14 mouse cellular contexts compared by ENCODE assay signal in genomic region chr1:193334546-193334945, GRCm38 (mm10). TPM values are rescaled to one million over a fixed set of nuclear protein-coding genes. Genes with fewer than 3 reads are reported as not detected.
DNase-seq lines count a peak whose midpoint lies in the region; ATAC-seq and TF ChIP-seq lines count a peak whose summit lies in the region.
"Had no signal": no experiment of that assay in that cellular context is flagged by ENCODE, and none has a peak within 500 bp of the region (broad histone marks: within the 10 kb centered on the region; RNA-seq: fewer than 3 reads in every experiment).

No protein-coding gene starts in this region.

- no peak overlapping the region for H3K4me3 ChIP-seq in heart, adult 2 months
- H3K4me3 ChIP-seq in heart, postnatal 0 days (ENCODE audit: low read depth, low read length): no peak overlapping the region
- H3K4me3 ChIP-seq: limb, embryonic 12.5 days had no signal

- intact Hi-C loops in heart, adult 2 months (cut with DNase I): no loop called here

- H3K9me3 ChIP-seq in heart, postnatal 0 days (replicated peaks; ENCODE audit: control insufficient read depth, low read length): no peaks in the 10 kb centered on the region
- H3K9me3 ChIP-seq: limb, embryonic 12.5 days had no signal

- no peak overlapping the region for H3K4me2 ChIP-seq in heart, postnatal 0 days (ENCODE audit: low read depth, low read length)
- H3K4me2 ChIP-seq: limb, embryonic 12.5 days; lung, embryonic 14.5 days had no signal

- H3K27ac ChIP-seq in heart, adult 2 months: peak overlapping the region; percentile 85
- peak overlapping the region; percentile 95 for H3K27ac ChIP-seq in heart, postnatal 0 days (ENCODE audit: low read depth)
- H3K27ac ChIP-seq: limb, embryonic 12.5 days had no signal

- no peaks in the 10 kb centered on the region for H3K36me3 ChIP-seq in heart, adult 2 months (ENCODE audit: control insufficient read depth, insufficient read depth, low read length)
- no peaks in the 10 kb centered on the region for H3K36me3 ChIP-seq in heart, postnatal 0 days (replicated peaks; ENCODE audit: control insufficient read depth, insufficient read depth, low read length)
- H3K36me3 ChIP-seq: limb, embryonic 12.5 days had no signal

- TF ChIP-seq POLR2A in heart, adult 2 months (IDR thresholded peaks at IDR 0.05; ENCODE audit: insufficient read depth, low read depth, low read length): no peak

- TF ChIP-seq EP300 in heart, adult 2 months (IDR thresholded peaks at IDR 0.05; ENCODE audit: insufficient read depth, low read depth, low read length): no peak
- TF ChIP-seq EP300 in heart, postnatal 0 days (IDR thresholded peaks at IDR 0.05; ENCODE audit: low read depth): no peak

- no peaks in the 10 kb centered on the region for H3K27me3 ChIP-seq in heart, adult 2 months (ENCODE audit: control insufficient read depth, insufficient read depth, low read length)
- H3K27me3 ChIP-seq in heart, postnatal 0 days (ENCODE audit: control insufficient read depth, insufficient read depth, low read length): no peaks in the 10 kb centered on the region
- H3K27me3 ChIP-seq: CH12.LX; limb, embryonic 12.5 days; Patski had no signal

- WGBS in heart, adult 2 months: 60% methylated on average over 6 of the region's 6 CpGs
- 56% methylated on average over 6 of the region's 6 CpGs for WGBS in heart, postnatal 0 days

- peak; percentile 7; the same call in 1 of the 2 replicates for ATAC-seq in heart, postnatal 0 days (ENCODE audit: insufficient read depth, low read depth)
- ATAC-seq: Patski had no signal

- no peak overlapping the region for H3K9ac ChIP-seq in heart, adult 2 months (ENCODE audit: low read depth, low read length)
- H3K9ac ChIP-seq in heart, postnatal 0 days (replicated peaks; ENCODE audit: low read depth, low read length): no peak overlapping the region
- H3K9ac ChIP-seq: limb, embryonic 12.5 days; lung, embryonic 14.5 days had no signal

- TF ChIP-seq CTCF in heart, adult 2 months (IDR thresholded peaks at IDR 0.05): no peak
- TF ChIP-seq CTCF in heart, postnatal 0 days (IDR thresholded peaks at IDR 0.05; ENCODE audit: low read depth): no peak

- no peaks in the 10 kb centered on the region for H3K79me2 ChIP-seq in heart, adult 2 months (replicated peaks; ENCODE audit: control insufficient read depth, insufficient read depth, low read length)

- H3K4me1 ChIP-seq in heart, adult 2 months (ENCODE audit: control insufficient read depth, insufficient read depth, low read length): peaks cover 5% of the 10 kb centered on the region
- peaks cover 65% of the 10 kb centered on the region for H3K4me1 ChIP-seq in heart, postnatal 0 days (ENCODE audit: control insufficient read depth, insufficient read depth)

- DNase-seq in heart, adult 2 months: no peak
- no peak for DNase-seq in heart, adult 8-10 months (ENCODE audit: low spot score)
- DNase-seq in lung, postnatal 10 days: peak; percentile 34
- DNase-seq in lung, postnatal 14 days: no peak
- DNase-seq in heart, postnatal 0 days (ENCODE audit: low spot score): peak; percentile 58
- DNase-seq in retina, embryonic 14.5 days (ENCODE audit: low spot score): peak; percentile 13
- DNase-seq in B cell, adult 2 months: no peak
- DNase-seq in kidney, adult 18-20 months: no peak
- DNase-seq: adrenal gland, postnatal 10 days; kidney, adult 8-10 months; lung, embryonic 14.5 days had no signal

RNA-seq across cellular contexts. Expression of gene Camk1g, which starts 35.6 kb away (rescaled TPM):
- under 1 TPM in 1 of 2 experiments, not detected in 1; 0.16 TPM for total RNA-seq in heart, adult 2 months (2021)
- 2.8 and 2.9 TPM in 2 replicates for polyA plus RNA-seq in heart, adult 2 months (2012; rRNA removed)
- total RNA-seq in heart, adult 8-10 months (2022): under 1 TPM; 0.14 to 0.72 (median 0.22) TPM
- 12.0 and 14.3 TPM in 2 replicates for total RNA-seq in heart, postnatal 0 days (2014; rRNA removed; ENCODE audit: low replicate concordance)
- 9.0 and 9.7 TPM in 2 replicates for polyA plus RNA-seq in heart, postnatal 0 days (2015; fragmentation: Nextera tagmentation; extraction: Ambion mirVana)
- total RNA-seq: CH12.LX had no signal

Comparison
In these comparisons a context has a peak if more than half of its experiments do, and no peak if none do; other contexts are left out.
1. DNase-seq: peak in lung, postnatal 10 days (single experiment), heart, postnatal 0 days (single experiment) and retina, embryonic 14.5 days (single experiment); none in heart, adult 2 months (0 of 2), heart, adult 8-10 months (single experiment), lung, postnatal 14 days (single experiment), B cell, adult 2 months (0 of 2) and kidney, adult 18-20 months (single experiment).